In the genomic region with DNA sequence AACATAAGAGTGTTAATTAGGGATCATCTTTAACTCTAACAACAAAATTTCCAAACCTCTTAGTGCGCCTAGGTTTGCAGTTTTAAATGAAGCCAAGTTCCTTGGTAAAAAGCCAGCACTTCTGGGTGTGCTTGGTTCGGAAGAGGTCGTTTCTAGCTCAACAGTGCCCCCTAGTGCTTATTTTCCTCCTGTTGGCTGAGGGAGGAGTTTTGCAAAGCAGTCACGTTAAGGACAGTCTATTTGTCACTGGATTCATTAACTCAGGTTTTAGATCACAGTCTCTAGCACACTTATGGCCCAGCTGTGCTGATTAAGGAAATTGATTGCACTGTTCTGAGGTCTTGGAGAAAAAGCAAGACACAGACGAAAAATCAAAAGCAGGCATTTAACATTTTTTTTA, we compare ENCODE assay signal across 8 mouse cellular contexts. TPM values are rescaled to one million over a fixed set of nuclear protein-coding genes. Genes with fewer than 3 reads are reported as not detected.
A peak's percentile ranks its signal among the peaks of the same experiment; 100 is the strongest.
DNase-seq lines count a peak whose midpoint lies in the region; ATAC-seq lines count a peak whose summit lies in the region.

No protein-coding gene starts in this region.

- H3K27me3 ChIP-seq in limb, embryonic 13.5 days, result no peaks in the 10 kb centered on the region

- H3K36me3 ChIP-seq in limb, embryonic 13.5 days, result peaks cover 48% of the 10 kb centered on the region

- H3K27ac ChIP-seq in limb, embryonic 13.5 days, result no peak overlapping the region

- peak overlapping the region; percentile 35; the same call in 1 of the 2 replicates for H3K4me2 ChIP-seq in limb, embryonic 13.5 days (replicated peaks)

- no peak overlapping the region for H3K9ac ChIP-seq in limb, embryonic 13.5 days

- ATAC-seq in granulocyte monocyte progenitor cell, adult 5-6 weeks (replicated peaks; ENCODE audit: poor library complexity, severe bottlenecking), result peak; percentile 96
- ATAC-seq in limb, embryonic 13.5 days (ENCODE audit: low FRiP score, low read depth), result peak; percentile 60; the same call in 1 of the 2 replicates

- peaks cover 14% of the 10 kb centered on the region; the same call in 1 of the 2 replicates for H3K9me3 ChIP-seq in limb, embryonic 13.5 days

- H3K4me3 ChIP-seq in limb, embryonic 13.5 days, result no peak overlapping the region

- peak; percentile 70 to 77 for DNase-seq in CD8-positive naive resting alpha-beta T cell, adult 2 months (ENCODE audit: low read depth in 2 of 2, low spot score in 2 of 2)
- DNase-seq in adrenal gland, postnatal 10 days, result peak; percentile 91
- DNase-seq in embryo, embryonic 11.5 days (ENCODE audit: low read depth, low spot score), result peak; percentile 80
- peak; percentile 95 for DNase-seq in kidney, adult 9 months
- DNase-seq in naive thymus-derived CD4-positive, alpha-beta T cell, adult 2 months (ENCODE audit: low read depth), result peak; percentile 92
- peak; percentile 86 for DNase-seq in testis, postnatal 10 days (ENCODE audit: low spot score)

- peaks cover 26% of the 10 kb centered on the region for H3K4me1 ChIP-seq in limb, embryonic 13.5 days

- 4% methylated on average over 5 of the region's 5 CpGs for whole genome bisulfite sequencing in limb, embryonic 13.5 days

RNA-seq across cellular contexts. Expression of gene Prickle1, which starts 19.8 kb away (rescaled TPM):
- total RNA-seq in adrenal gland, postnatal 10 days (2021), result 10 to 100 TPM; 21.0 to 23.8 TPM
- 1.8 and 1.9 TPM in 2 replicates for total RNA-seq in granulocyte monocyte progenitor cell, adult 5-6 weeks (2014; fragmentation: Nextera tagmentation)
- 1.9 and 2.1 TPM in 2 replicates for total RNA-seq in granulocyte monocyte progenitor cell, adult 5-6 weeks (2017)
- 56.8 and 57.2 TPM in 2 replicates for polyA plus RNA-seq in limb, embryonic 13.5 days (2015; fragmentation: Nextera tagmentation; extraction: Ambion mirVana)

Comparison
In these comparisons a context has a peak if more than half of its experiments do, and no peak if none do; other contexts are left out.
1. RNA of gene Prickle1, which starts 19.8 kb away (total RNA-seq): 21.0 to 23.8 TPM in adrenal gland, postnatal 10 days; 1.8 to 2.1 TPM in granulocyte monocyte progenitor cell, adult 5-6 weeks; every median in the first group is over 4 times any median in the second.
2. Peak in every context shown above with its lines, with median percentiles within 50 percentile points of each other: DNase-seq.